ENCODE assay signal across 16 mouse cellular contexts in the genomic region with DNA sequence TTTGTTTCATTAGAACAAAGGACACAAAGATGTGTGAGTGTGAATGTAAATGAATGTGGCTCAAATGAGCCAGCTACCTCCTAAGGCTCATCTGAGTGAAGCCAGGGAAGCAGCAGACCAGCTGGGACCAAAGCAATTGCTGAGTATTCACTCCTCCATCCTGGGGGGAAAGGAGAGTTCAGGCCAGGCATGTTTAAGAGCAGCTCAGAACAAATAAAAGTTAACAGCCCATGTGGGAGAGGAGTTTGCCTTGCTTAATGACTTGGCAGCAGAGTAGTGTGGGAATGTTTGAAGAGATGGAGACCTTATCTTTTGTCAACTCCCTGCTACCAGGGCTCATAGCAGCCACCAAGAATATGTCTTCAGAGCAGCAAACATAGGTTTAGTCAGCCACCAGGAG.
DNase-seq lines count a peak whose midpoint lies in the region; ATAC-seq and TF ChIP-seq lines count a peak whose summit lies in the region.
"Had no signal": no experiment of that assay in that cellular context is flagged by ENCODE, and none has a peak within 500 bp of the region (broad histone marks: within the 10 kb centered on the region; RNA-seq: fewer than 3 reads in every experiment).

No protein-coding gene starts in this region.

- H3K27me3 ChIP-seq in kidney, embryonic 16.5 days (ENCODE audit: insufficient read depth, low read length): no peaks in the 10 kb centered on the region
- H3K27me3 ChIP-seq: embryonic facial prominence, embryonic 12.5 days; forebrain, embryonic 15.5 days; heart, embryonic 13.5 days had no signal

- no peaks in the 10 kb centered on the region for H3K36me3 ChIP-seq in kidney, embryonic 16.5 days (ENCODE audit: insufficient read depth, low read length)
- H3K36me3 ChIP-seq: embryonic facial prominence, embryonic 12.5 days; forebrain, embryonic 15.5 days; heart, embryonic 13.5 days had no signal

- no peak overlapping the region for H3K4me3 ChIP-seq in kidney, embryonic 16.5 days (ENCODE audit: low read length)
- no peak overlapping the region for H3K4me3 ChIP-seq in layer of hippocampus, adult 2 months
- H3K4me3 ChIP-seq: embryonic facial prominence, embryonic 12.5 days; forebrain, embryonic 15.5 days; heart, embryonic 13.5 days had no signal

- H3K27ac ChIP-seq in kidney, embryonic 16.5 days (ENCODE audit: low read length): no peak overlapping the region
- no peak overlapping the region for H3K27ac ChIP-seq in layer of hippocampus, adult 2 months
- H3K27ac ChIP-seq: embryonic facial prominence, embryonic 12.5 days; forebrain, embryonic 15.5 days; heart, embryonic 13.5 days had no signal

- H3K9me3 ChIP-seq in kidney, embryonic 16.5 days (ENCODE audit: low read length): no peaks in the 10 kb centered on the region
- H3K9me3 ChIP-seq: embryonic facial prominence, embryonic 12.5 days; forebrain, embryonic 15.5 days; heart, embryonic 13.5 days had no signal

- ATAC-seq in kidney, embryonic 16.5 days (ENCODE audit: low FRiP score, low TSS enrichment): peak; percentile 97
- ATAC-seq: forebrain, embryonic 15.5 days had no signal

- H3K4me2 ChIP-seq in kidney, embryonic 16.5 days (replicated peaks; ENCODE audit: low read depth, low read length): no peak overlapping the region
- H3K4me2 ChIP-seq: embryonic facial prominence, embryonic 12.5 days; forebrain, embryonic 15.5 days; heart, embryonic 13.5 days had no signal

- H3K4me1 ChIP-seq in kidney, embryonic 16.5 days (ENCODE audit: insufficient read depth, low read length): no peaks in the 10 kb centered on the region
- H3K4me1 ChIP-seq: embryonic facial prominence, embryonic 12.5 days; forebrain, embryonic 15.5 days; heart, embryonic 13.5 days had no signal

- DNase-seq in kidney, postnatal 14 days: no peak
- no peak for DNase-seq in layer of hippocampus, adult 2 months (ENCODE audit: low spot score in 2 of 2)
- DNase-seq in layer of hippocampus, postnatal 14 days (ENCODE audit: low spot score in 2 of 2): no peak
- peak; percentile 0 for DNase-seq in ovary, postnatal 14 days (ENCODE audit: low spot score)
- no peak for DNase-seq in ovary, adult 18-20 months (ENCODE audit: low spot score)
- DNase-seq: adrenal gland, adult 2 months; adrenal gland, postnatal 25 days; cerebellum, adult 2 months; cerebellum, postnatal 10 days; gastrocnemius, postnatal 36 days; heart, adult 11 months; heart, postnatal 36 days had no signal

- H3K9ac ChIP-seq in kidney, embryonic 16.5 days (replicated peaks; ENCODE audit: low read length): no peak overlapping the region
- H3K9ac ChIP-seq: embryonic facial prominence, embryonic 12.5 days; forebrain, embryonic 15.5 days; heart, embryonic 13.5 days had no signal

- 0 out of 2 replicates have a peak, but pooled peaks have one; percentile 11 for TF ChIP-seq CTCF in layer of hippocampus, adult 2 months (conservative IDR thresholded peaks at IDR 0.05)
